ENCODE assay signal across 8 mouse cellular contexts in the genomic region with DNA sequence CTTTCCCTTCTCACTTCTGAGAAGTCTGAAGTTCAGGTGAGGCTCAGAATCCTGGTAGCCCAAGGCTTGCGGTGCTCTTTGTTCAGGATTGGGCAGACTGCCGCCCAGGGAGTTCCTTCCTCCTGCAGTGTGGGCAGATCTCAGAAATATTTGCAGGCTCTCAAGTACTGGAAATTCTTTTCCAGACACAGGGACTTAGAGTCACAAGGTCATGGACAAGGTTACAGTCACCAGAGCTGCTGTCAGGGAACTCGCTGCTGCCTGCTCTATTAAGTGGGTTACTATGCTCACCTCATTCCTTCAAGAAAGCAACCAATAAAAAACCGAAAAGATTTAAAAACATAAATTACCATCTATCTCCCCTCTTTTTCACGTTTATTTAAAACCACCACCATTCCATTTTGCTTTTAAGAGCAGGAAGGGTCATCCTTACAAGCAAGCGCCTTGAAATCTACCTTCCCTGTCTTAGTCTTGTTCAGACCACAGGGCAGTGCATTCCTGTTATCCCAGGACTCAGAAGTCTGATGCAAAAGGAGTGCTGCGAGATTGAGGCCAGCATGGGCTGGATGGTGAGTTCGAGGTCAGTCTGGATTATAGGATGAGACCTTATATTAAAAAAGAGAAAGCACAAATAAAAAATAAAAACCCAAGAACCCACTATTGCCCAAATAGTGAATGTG. TPM values are rescaled to one million over a fixed set of nuclear protein-coding genes. Genes with fewer than 3 reads are reported as not detected.
DNase-seq lines count a peak whose midpoint lies in the region; ATAC-seq lines count a peak whose summit lies in the region.

No protein-coding gene starts in this region.

- H3K27ac ChIP-seq in heart, embryonic 16.5 days (ENCODE audit: low read length) = peak overlapping the region; percentile 90
- peak overlapping the region; percentile 54 for H3K27ac ChIP-seq in hindbrain, embryonic 10.5 days
- H3K27ac ChIP-seq in midbrain, embryonic 12.5 days (replicated peaks) = peak overlapping the region; percentile 26; the same call in 1 of the 2 replicates

- DNase-seq in heart, adult 8-10 months (ENCODE audit: low spot score) = no peak
- DNase-seq in ZHBTc4 (ENCODE audit: low read depth, low spot score) = peak; percentile 53
- no peak for DNase-seq in hindbrain, embryonic 10.5 days (ENCODE audit: low spot score)
- DNase-seq in B cell, adult 2 months = no peak
- DNase-seq in thymus, postnatal 10 days (ENCODE audit: low spot score in 2 of 2) = no peak
- DNase-seq in right cerebral cortex, postnatal 14 days = no peak

- H3K4me3 ChIP-seq in heart, embryonic 16.5 days (ENCODE audit: low read length) = peak overlapping the region; percentile 92
- peak overlapping the region; percentile 96 for H3K4me3 ChIP-seq in hindbrain, embryonic 10.5 days
- H3K4me3 ChIP-seq in midbrain, embryonic 12.5 days = peak overlapping the region; percentile 95

- no peaks in the 10 kb centered on the region for H3K27me3 ChIP-seq in heart, embryonic 16.5 days (ENCODE audit: control insufficient read depth, insufficient read depth, low read length)
- 0 out of 2 replicates have a peak, but pooled peaks cover 12% of the 10 kb centered on the region for H3K27me3 ChIP-seq in hindbrain, embryonic 10.5 days (ENCODE audit: insufficient read depth, poor library complexity, severe bottlenecking)
- H3K27me3 ChIP-seq in midbrain, embryonic 12.5 days = no peaks in the 10 kb centered on the region

- peaks cover 32% of the 10 kb centered on the region for H3K4me1 ChIP-seq in heart, embryonic 16.5 days (ENCODE audit: control insufficient read depth, insufficient read depth, low read length)
- peaks cover 45% of the 10 kb centered on the region for H3K4me1 ChIP-seq in hindbrain, embryonic 10.5 days (replicated peaks)
- peaks cover 36% of the 10 kb centered on the region for H3K4me1 ChIP-seq in midbrain, embryonic 12.5 days

- H3K9me3 ChIP-seq in heart, embryonic 16.5 days (replicated peaks; ENCODE audit: control insufficient read depth, low read length) = no peaks in the 10 kb centered on the region
- H3K9me3 ChIP-seq in hindbrain, embryonic 10.5 days = no peaks in the 10 kb centered on the region
- no peaks in the 10 kb centered on the region for H3K9me3 ChIP-seq in midbrain, embryonic 12.5 days

- H3K36me3 ChIP-seq in heart, embryonic 16.5 days (ENCODE audit: control insufficient read depth, insufficient read depth) = no peaks in the 10 kb centered on the region
- no peaks in the 10 kb centered on the region for H3K36me3 ChIP-seq in hindbrain, embryonic 10.5 days
- H3K36me3 ChIP-seq in midbrain, embryonic 12.5 days = no peaks in the 10 kb centered on the region

- 31% methylated on average over 8 of the region's 8 CpGs for WGBS in heart, embryonic 16.5 days
- 57% methylated on average over 8 of the region's 8 CpGs for whole genome bisulfite sequencing in hindbrain, embryonic 10.5 days
- 54% methylated on average over 8 of the region's 8 CpGs for WGBS in midbrain, embryonic 12.5 days

- peak overlapping the region; percentile 66 for H3K9ac ChIP-seq in heart, embryonic 16.5 days (ENCODE audit: low read length)
- peak overlapping the region; percentile 37; the same call in 1 of the 2 replicates for H3K9ac ChIP-seq in midbrain, embryonic 12.5 days (replicated peaks)

- peak overlapping the region; percentile 81 for H3K4me2 ChIP-seq in heart, embryonic 16.5 days (ENCODE audit: low read depth, low read length)
- H3K4me2 ChIP-seq in midbrain, embryonic 12.5 days (replicated peaks) = peak overlapping the region; percentile 97

- ATAC-seq in heart, embryonic 16.5 days (replicated peaks; ENCODE audit: extremely low read depth, insufficient read depth, low FRiP score) = 0 out of 2 replicates have a peak, but pooled peaks have one; percentile 19
- ATAC-seq in midbrain, embryonic 12.5 days (ENCODE audit: low FRiP score, low read depth) = peak; percentile 55

RNA-seq across cellular contexts. Expression of gene Galnt2, which starts 0.6 kb away (rescaled TPM):
- 32.9 and 35.6 TPM in 2 replicates for polyA plus RNA-seq in heart, embryonic 16.5 days (2015; fragmentation: Nextera tagmentation; extraction: Ambion mirVana)
- 10 to 100 TPM; 32.0 to 40.3 (median 33.8) TPM for total RNA-seq in heart, adult 8-10 months (2022)
- 42.2 and 56.0 TPM in 2 replicates for polyA plus RNA-seq in hindbrain, embryonic 10.5 days (2016; fragmentation: Nextera tagmentation; extraction: Ambion mirVana)
- polyA plus RNA-seq in midbrain, embryonic 12.5 days (2016; fragmentation: Nextera tagmentation; extraction: Ambion mirVana) = 80.7 and 86.2 TPM in 2 replicates

Comparison
In these comparisons a context has a peak if more than half of its experiments do, and no peak if none do; other contexts are left out.
1. H3K27ac ChIP-seq: peak in every context shown above with its lines; median percentile 90 in heart, embryonic 16.5 days; 54 in hindbrain, embryonic 10.5 days; 26 in midbrain, embryonic 12.5 days.